19 mouse cellular contexts compared by ENCODE assay signal in the genomic region with DNA sequence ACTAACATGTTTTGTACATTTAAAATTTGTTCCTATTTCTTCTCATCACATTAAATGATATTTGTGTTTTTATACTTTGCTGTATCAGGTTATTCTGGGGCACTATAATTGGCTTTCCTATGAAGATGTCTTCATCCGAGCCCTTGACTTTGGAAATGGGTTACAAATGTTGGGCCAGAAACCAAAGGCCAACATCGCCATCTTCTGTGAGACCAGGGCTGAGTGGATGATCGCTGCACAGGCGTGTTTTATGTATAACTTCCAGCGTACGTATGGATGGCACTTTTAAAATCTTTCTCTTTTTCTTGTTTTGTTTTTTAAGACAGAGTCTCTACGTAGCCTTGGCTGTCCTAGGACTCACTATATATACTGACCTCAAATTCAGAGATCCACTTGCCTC. TPM values are rescaled to one million over a fixed set of nuclear protein-coding genes. Genes with fewer than 3 reads are reported as not detected.
DNase-seq lines count a peak whose midpoint lies in the region; ATAC-seq and TF ChIP-seq lines count a peak whose summit lies in the region.
"Had no signal": no experiment of that assay in that cellular context is flagged by ENCODE, and none has a peak within 500 bp of the region (broad histone marks: within the 10 kb centered on the region; RNA-seq: fewer than 3 reads in every experiment).

No protein-coding gene starts in this region.

- no peak overlapping the region for H3K27ac ChIP-seq in embryonic facial prominence, embryonic 11.5 days (replicated peaks; ENCODE audit: low read depth, low read length)
- H3K27ac ChIP-seq in embryonic facial prominence, embryonic 10.5 days (replicated peaks), result no peak overlapping the region
- no peak overlapping the region for H3K27ac ChIP-seq in layer of hippocampus, adult 2 months
- H3K27ac ChIP-seq: heart, embryonic 10.5 days; limb, embryonic 15.5 days; lung, embryonic 15.5 days; midbrain, embryonic 13.5 days had no signal

- H3K9me3 ChIP-seq in embryonic facial prominence, embryonic 11.5 days (replicated peaks; ENCODE audit: control insufficient read depth, low read length), result no peaks in the 10 kb centered on the region
- H3K9me3 ChIP-seq in embryonic facial prominence, embryonic 10.5 days, result no peaks in the 10 kb centered on the region
- H3K9me3 ChIP-seq: heart, embryonic 10.5 days; limb, embryonic 15.5 days; lung, embryonic 15.5 days; midbrain, embryonic 13.5 days had no signal

- ATAC-seq in embryonic facial prominence, embryonic 11.5 days (replicated peaks; ENCODE audit: insufficient number of reproducible peaks, low FRiP score, low TSS enrichment, low read depth), result no peak
- ATAC-seq: forebrain, embryonic 16.5 days; midbrain, embryonic 13.5 days had no signal

- peak; percentile 44 for TF ChIP-seq CTCF in layer of hippocampus, adult 2 months (conservative IDR thresholded peaks at IDR 0.05)

- H3K36me3 ChIP-seq in embryonic facial prominence, embryonic 11.5 days (replicated peaks; ENCODE audit: control insufficient read depth, insufficient read depth, low read depth, low read length), result peaks cover 1% of the 10 kb centered on the region; the same call in 1 of the 2 replicates
- H3K36me3 ChIP-seq in embryonic facial prominence, embryonic 10.5 days (replicated peaks), result peaks cover 60% of the 10 kb centered on the region

- peak; percentile 9 for DNase-seq in embryonic facial prominence, embryonic 11.5 days (ENCODE audit: low spot score)
- no peak for DNase-seq in embryonic facial prominence, embryonic 10.5 days (ENCODE audit: low spot score)
- no peak for DNase-seq in layer of hippocampus, adult 2 months (ENCODE audit: low spot score in 2 of 2)
- DNase-seq in layer of hippocampus, postnatal 10 days (ENCODE audit: low spot score in 2 of 2), result no peak
- DNase-seq in thymus, postnatal 14 days, result peak; percentile 9
- DNase-seq in thymus, postnatal 25 days, result no peak
- no peak for DNase-seq in spleen, postnatal 4 days (ENCODE audit: low spot score in 2 of 2)
- DNase-seq: adrenal gland, postnatal 25 days; cerebellum, postnatal 36 days; gastrocnemius, postnatal 14 days; right cerebral cortex, adult 18-20 months; spleen, adult 18-20 months; thymus, postnatal 4 days had no signal

- no peak overlapping the region for H3K4me2 ChIP-seq in embryonic facial prominence, embryonic 11.5 days (ENCODE audit: low read depth, low read length)
- H3K4me2 ChIP-seq: limb, embryonic 15.5 days; lung, embryonic 15.5 days; midbrain, embryonic 13.5 days had no signal

- H3K9ac ChIP-seq in embryonic facial prominence, embryonic 11.5 days (replicated peaks; ENCODE audit: low read length), result no peak overlapping the region
- H3K9ac ChIP-seq: limb, embryonic 15.5 days; lung, embryonic 15.5 days; midbrain, embryonic 13.5 days had no signal

- WGBS in embryonic facial prominence, embryonic 11.5 days, result 86% methylated on average over 7 of the region's 7 CpGs
- 91% methylated on average over 7 of the region's 7 CpGs for WGBS in embryonic facial prominence, embryonic 10.5 days

- no peaks in the 10 kb centered on the region for H3K27me3 ChIP-seq in embryonic facial prominence, embryonic 11.5 days (ENCODE audit: control insufficient read depth, insufficient read depth, low read length)
- no peaks in the 10 kb centered on the region for H3K27me3 ChIP-seq in embryonic facial prominence, embryonic 10.5 days (replicated peaks; ENCODE audit: low read depth, poor library complexity, severe bottlenecking)
- H3K27me3 ChIP-seq: limb, embryonic 15.5 days; lung, embryonic 15.5 days; midbrain, embryonic 13.5 days had no signal

- H3K4me1 ChIP-seq in embryonic facial prominence, embryonic 11.5 days (ENCODE audit: control insufficient read depth, insufficient read depth, low read length), result no peaks in the 10 kb centered on the region
- no peaks in the 10 kb centered on the region for H3K4me1 ChIP-seq in embryonic facial prominence, embryonic 10.5 days
- H3K4me1 ChIP-seq: heart, embryonic 10.5 days; limb, embryonic 15.5 days; lung, embryonic 15.5 days; midbrain, embryonic 13.5 days had no signal

- no peak overlapping the region for H3K4me3 ChIP-seq in embryonic facial prominence, embryonic 11.5 days (ENCODE audit: low read depth, low read length)
- no peak overlapping the region for H3K4me3 ChIP-seq in embryonic facial prominence, embryonic 10.5 days
- H3K4me3 ChIP-seq in layer of hippocampus, adult 2 months, result no peak overlapping the region
- H3K4me3 ChIP-seq: erythroblast, embryonic 14.5 days; heart, embryonic 10.5 days; limb, embryonic 15.5 days; lung, embryonic 15.5 days; midbrain, embryonic 13.5 days had no signal

RNA-seq across cellular contexts. Expression of a gene that starts 30.3 kb away (rescaled TPM):
- polyA plus RNA-seq in embryonic facial prominence, embryonic 11.5 days (2014; fragmentation: Nextera tagmentation; extraction: Ambion mirVana), result 6.3 and 6.6 TPM in 2 replicates
- polyA plus RNA-seq in embryonic facial prominence, embryonic 10.5 days (2016; fragmentation: Nextera tagmentation; extraction: Ambion mirVana), result 4.5 and 4.8 TPM in 2 replicates
- total RNA-seq in layer of hippocampus, adult 2 months (2021), result 10 to 100 TPM; 21.6 to 28.7 TPM
- 10 to 100 TPM; 17.0 to 18.2 TPM for total RNA-seq in layer of hippocampus, postnatal 10 days (2021)

RNA-seq across cellular contexts. Expression of a gene that starts 30.5 kb away (rescaled TPM):
- 100.0 and 112 TPM in 2 replicates for polyA plus RNA-seq in embryonic facial prominence, embryonic 11.5 days (2014; fragmentation: Nextera tagmentation; extraction: Ambion mirVana)
- 83.9 and 84.3 TPM in 2 replicates for polyA plus RNA-seq in embryonic facial prominence, embryonic 10.5 days (2016; fragmentation: Nextera tagmentation; extraction: Ambion mirVana)
- total RNA-seq in layer of hippocampus, adult 2 months (2021), result 100 to 1,000 TPM; 186 to 188 TPM
- 100 to 1,000 TPM; 134 to 144 TPM for total RNA-seq in layer of hippocampus, postnatal 10 days (2021)

Comparison
In these comparisons a context has a peak if more than half of its experiments do, and no peak if none do; other contexts are left out.
1. DNase-seq: peak in embryonic facial prominence, embryonic 11.5 days (single experiment) and thymus, postnatal 14 days (single experiment); none in embryonic facial prominence, embryonic 10.5 days (single experiment), layer of hippocampus, adult 2 months (0 of 2), layer of hippocampus, postnatal 10 days (0 of 2), thymus, postnatal 25 days (single experiment) and spleen, postnatal 4 days (0 of 2).